In the genomic region with DNA sequence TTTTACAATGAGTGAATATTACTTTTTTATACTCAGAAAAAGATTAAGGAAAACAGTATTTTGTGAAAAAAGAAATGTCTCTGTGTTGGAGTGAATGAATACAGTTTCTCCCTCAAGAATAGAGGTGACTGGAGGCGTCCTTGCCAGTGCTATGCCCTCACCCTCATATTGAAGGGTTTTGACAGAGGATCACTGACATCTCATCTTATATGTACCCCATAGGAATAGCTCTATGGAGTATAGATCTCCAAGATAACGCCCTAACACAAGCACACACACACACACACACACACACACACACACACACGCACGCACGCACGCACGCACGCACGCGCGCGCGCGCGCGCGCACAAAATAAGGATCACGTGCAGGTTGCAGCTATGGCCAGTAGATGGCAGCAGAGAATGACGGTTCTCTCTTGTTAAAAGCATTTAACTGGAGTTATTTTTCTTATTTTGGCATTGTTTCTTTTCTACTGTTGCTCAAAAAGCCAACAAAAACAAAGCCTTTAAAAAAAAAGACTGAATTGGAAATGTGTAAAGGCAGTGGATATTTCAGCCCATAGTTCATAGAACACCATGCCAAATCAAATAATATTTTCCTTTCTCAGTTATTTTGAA, we compare ENCODE assay signal across 8 mouse cellular contexts. TPM values are rescaled to one million over a fixed set of nuclear protein-coding genes. Genes with fewer than 3 reads are reported as not detected.
DNase-seq lines count a peak whose midpoint lies in the region; ATAC-seq lines count a peak whose summit lies in the region.

No protein-coding gene starts in this region.

- H3K4me3 ChIP-seq in intestine, embryonic 15.5 days (replicated peaks): peak overlapping the region; percentile 19; the same call in 1 of the 2 replicates
- H3K4me3 ChIP-seq in limb, embryonic 10.5 days: peak overlapping the region; percentile 31; the same call in 1 of the 2 replicates
- H3K4me3 ChIP-seq in midbrain, embryonic 12.5 days: peak overlapping the region; percentile 20

- WGBS in intestine, embryonic 15.5 days: 7% methylated on average over 19 of the region's 19 CpGs
- WGBS in limb, embryonic 10.5 days: 6% methylated on average over 19 of the region's 19 CpGs
- 37% methylated on average over 19 of the region's 19 CpGs for WGBS in midbrain, embryonic 12.5 days

- DNase-seq in urinary bladder, postnatal 25 days (ENCODE audit: low spot score): peak; percentile 13
- no peak for DNase-seq in urinary bladder, adult 18-20 months (ENCODE audit: low spot score in 2 of 2)
- peak; percentile 20 to 56 for DNase-seq in cerebellum, postnatal 4 days (ENCODE audit: low spot score in 2 of 2)
- peak; percentile 50 for DNase-seq in gastrocnemius, postnatal 10 days
- peak; percentile 60 for DNase-seq in limb, embryonic 10.5 days (ENCODE audit: low spot score)
- DNase-seq in splenic B cell, adult 2 months (ENCODE audit: low read depth, low spot score): peak; percentile 69

- no peaks in the 10 kb centered on the region for H3K27me3 ChIP-seq in intestine, embryonic 15.5 days (replicated peaks)
- no peaks in the 10 kb centered on the region for H3K27me3 ChIP-seq in limb, embryonic 10.5 days (ENCODE audit: low read depth, poor library complexity, severe bottlenecking)
- no peaks in the 10 kb centered on the region for H3K27me3 ChIP-seq in midbrain, embryonic 12.5 days
- H3K27me3 ChIP-seq in splenic B cell, adult 2 months (ENCODE audit: control insufficient read depth, insufficient read depth, low read length, poor library complexity, severe bottlenecking): no peaks in the 10 kb centered on the region

- no peak overlapping the region for H3K9ac ChIP-seq in intestine, embryonic 15.5 days
- no peak overlapping the region for H3K9ac ChIP-seq in midbrain, embryonic 12.5 days (replicated peaks)

- H3K4me2 ChIP-seq in intestine, embryonic 15.5 days (replicated peaks): peak overlapping the region; percentile 45
- peak overlapping the region; percentile 43 for H3K4me2 ChIP-seq in midbrain, embryonic 12.5 days (replicated peaks)

- H3K4me1 ChIP-seq in intestine, embryonic 15.5 days (replicated peaks): no peaks in the 10 kb centered on the region
- no peaks in the 10 kb centered on the region for H3K4me1 ChIP-seq in limb, embryonic 10.5 days
- H3K4me1 ChIP-seq in midbrain, embryonic 12.5 days: no peaks in the 10 kb centered on the region

- no peak overlapping the region for H3K27ac ChIP-seq in intestine, embryonic 15.5 days
- no peak overlapping the region for H3K27ac ChIP-seq in limb, embryonic 10.5 days
- H3K27ac ChIP-seq in midbrain, embryonic 12.5 days (replicated peaks): no peak overlapping the region

- no peaks in the 10 kb centered on the region for H3K36me3 ChIP-seq in intestine, embryonic 15.5 days
- H3K36me3 ChIP-seq in limb, embryonic 10.5 days: no peaks in the 10 kb centered on the region
- H3K36me3 ChIP-seq in midbrain, embryonic 12.5 days: no peaks in the 10 kb centered on the region
- H3K36me3 ChIP-seq in splenic B cell, adult 2 months (ENCODE audit: control insufficient read depth, insufficient read depth, low read length, poor library complexity, severe bottlenecking): no peaks in the 10 kb centered on the region

- no peaks in the 10 kb centered on the region for H3K9me3 ChIP-seq in intestine, embryonic 15.5 days
- no peaks in the 10 kb centered on the region for H3K9me3 ChIP-seq in limb, embryonic 10.5 days (replicated peaks)
- no peaks in the 10 kb centered on the region for H3K9me3 ChIP-seq in midbrain, embryonic 12.5 days

- 0 out of 2 replicates have a peak, but pooled peaks have one; percentile 31 for ATAC-seq in intestine, embryonic 15.5 days
- ATAC-seq in midbrain, embryonic 12.5 days (ENCODE audit: low FRiP score, low read depth): no peak

RNA-seq across cellular contexts. Expression of gene Apln, which starts 49.5 kb away (rescaled TPM):
- total RNA-seq in gastrocnemius, postnatal 10 days (2021): 10 to 100 TPM; 26.9 to 30.4 TPM
- 6.0 and 6.4 TPM in 2 replicates for polyA plus RNA-seq in intestine, embryonic 15.5 days (2015; fragmentation: Nextera tagmentation; extraction: Ambion mirVana)
- 4.8 and 5.1 TPM in 2 replicates for polyA plus RNA-seq in limb, embryonic 10.5 days (2016; fragmentation: Nextera tagmentation; extraction: Ambion mirVana)
- polyA plus RNA-seq in midbrain, embryonic 12.5 days (2016; fragmentation: Nextera tagmentation; extraction: Ambion mirVana): 3.5 and 4.1 TPM in 2 replicates

Comparison
In these comparisons a context has a peak if more than half of its experiments do, and no peak if none do; other contexts are left out.
1. DNase-seq: peak in urinary bladder, postnatal 25 days (single experiment), cerebellum, postnatal 4 days (2 of 2), gastrocnemius, postnatal 10 days (single experiment), limb, embryonic 10.5 days (single experiment) and splenic B cell, adult 2 months (single experiment); none in urinary bladder, adult 18-20 months (0 of 2).
2. Peak in every context shown above with its lines, with median percentiles within 50 percentile points of each other: H3K4me3 ChIP-seq.